In genomic region chr9:41611534-41612451, GRCm38 (mm10) we compare ENCODE assay signal across 9 mouse cellular contexts.
DNase-seq lines count a peak whose midpoint lies in the region; ATAC-seq and TF ChIP-seq lines count a peak whose summit lies in the region.
"Had no signal": no experiment of that assay in that cellular context is flagged by ENCODE, and none has a peak within 500 bp of the region (broad histone marks: within the 10 kb centered on the region; RNA-seq: fewer than 3 reads in every experiment).

No protein-coding gene starts in this region.

- H3K9me3 ChIP-seq in kidney, embryonic 15.5 days (replicated peaks): no peaks in the 10 kb centered on the region
- H3K9me3 ChIP-seq: liver, embryonic 15.5 days had no signal

- WGBS in kidney, embryonic 15.5 days: 8% methylated on average over 11 of the region's 11 CpGs
- WGBS in kidney, adult 2 months: 18% methylated on average over 11 of the region's 11 CpGs

- peaks cover 29% of the 10 kb centered on the region for H3K4me1 ChIP-seq in kidney, embryonic 15.5 days
- no peaks in the 10 kb centered on the region for H3K4me1 ChIP-seq in kidney, adult 2 months (ENCODE audit: control insufficient read depth, insufficient read depth, low read length)
- H3K4me1 ChIP-seq: liver, embryonic 15.5 days had no signal

- H3K27ac ChIP-seq in kidney, embryonic 15.5 days: peak overlapping the region; percentile 61; the same call in 1 of the 2 replicates
- no peak overlapping the region for H3K27ac ChIP-seq in kidney, adult 2 months (ENCODE audit: insufficient read depth, low read depth, low read length)
- H3K27ac ChIP-seq: liver, embryonic 15.5 days had no signal

- peak overlapping the region; percentile 26 for H3K4me3 ChIP-seq in kidney, embryonic 15.5 days (replicated peaks)
- H3K4me3 ChIP-seq in kidney, adult 2 months (ENCODE audit: insufficient read depth, low read depth, low read length): no peak overlapping the region
- H3K4me3 ChIP-seq: liver, embryonic 15.5 days had no signal

- DNase-seq in kidney, adult 2 months: no peak
- DNase-seq in adrenal gland, postnatal 36 days: peak; percentile 58 to 67
- peak; percentile 64 to 77 for DNase-seq in frontal cortex, adult 2 months (ENCODE audit: extremely low spot score in 1 of 2, low spot score in 1 of 2)
- peak; percentile 44 to 54 for DNase-seq in kidney, postnatal 25 days
- DNase-seq in lung, postnatal 25 days (ENCODE audit: low spot score): peak; percentile 32
- DNase-seq in skeletal muscle tissue, adult 2 months (ENCODE audit: low read depth, low spot score): peak; percentile 29
- DNase-seq in urinary bladder, postnatal 10 days (ENCODE audit: low spot score): no peak

- peak overlapping the region; percentile 49 for H3K4me2 ChIP-seq in kidney, embryonic 15.5 days
- H3K4me2 ChIP-seq: liver, embryonic 15.5 days had no signal

- H3K27me3 ChIP-seq in kidney, embryonic 15.5 days: no peaks in the 10 kb centered on the region
- no peaks in the 10 kb centered on the region; the same call in 1 of the 2 replicates for H3K27me3 ChIP-seq in kidney, adult 2 months (replicated peaks; ENCODE audit: control insufficient read depth, insufficient read depth, low read length)
- H3K27me3 ChIP-seq: liver, embryonic 15.5 days had no signal

- no peaks in the 10 kb centered on the region for H3K36me3 ChIP-seq in kidney, embryonic 15.5 days
- no peaks in the 10 kb centered on the region for H3K36me3 ChIP-seq in kidney, adult 2 months (ENCODE audit: control insufficient read depth, insufficient read depth, low read length)
- H3K36me3 ChIP-seq: liver, embryonic 15.5 days had no signal

- no peak for TF ChIP-seq CTCF in kidney, adult 2 months (conservative IDR thresholded peaks at IDR 0.05; ENCODE audit: insufficient read depth, insufficient read length, low read depth, low read length)

- H3K9ac ChIP-seq in kidney, embryonic 15.5 days: no peak overlapping the region
- H3K9ac ChIP-seq: liver, embryonic 15.5 days had no signal

- ATAC-seq in kidney, embryonic 15.5 days (replicated peaks; ENCODE audit: low FRiP score): 0 out of 2 replicates have a peak, but pooled peaks have one; percentile 62

- no peak for TF ChIP-seq POLR2A in kidney, adult 2 months (IDR thresholded peaks at IDR 0.05; ENCODE audit: low read depth, low read length)

Comparison
In these comparisons a context has a peak if more than half of its experiments do, and no peak if none do; other contexts are left out.
1. DNase-seq: peak in adrenal gland, postnatal 36 days (2 of 2), frontal cortex, adult 2 months (2 of 2), kidney, postnatal 25 days (2 of 2), lung, postnatal 25 days (single experiment) and skeletal muscle tissue, adult 2 months (single experiment); none in kidney, adult 2 months (single experiment) and urinary bladder, postnatal 10 days (single experiment).